Mouse (Mus musculus) hindlimb bud, embryonic 11.5 days (tissue): ENCODE results near the gene Rora.

ENCODE experiments used
- DNase-seq: peaks from one replicate; pipeline ENCODE4 v3.0.0-alpha.2; 2012; ENCODE audit warnings: low read depth, low spot score; ENCODE audit errors: extremely low spot score

Gene Rora

DNA sequence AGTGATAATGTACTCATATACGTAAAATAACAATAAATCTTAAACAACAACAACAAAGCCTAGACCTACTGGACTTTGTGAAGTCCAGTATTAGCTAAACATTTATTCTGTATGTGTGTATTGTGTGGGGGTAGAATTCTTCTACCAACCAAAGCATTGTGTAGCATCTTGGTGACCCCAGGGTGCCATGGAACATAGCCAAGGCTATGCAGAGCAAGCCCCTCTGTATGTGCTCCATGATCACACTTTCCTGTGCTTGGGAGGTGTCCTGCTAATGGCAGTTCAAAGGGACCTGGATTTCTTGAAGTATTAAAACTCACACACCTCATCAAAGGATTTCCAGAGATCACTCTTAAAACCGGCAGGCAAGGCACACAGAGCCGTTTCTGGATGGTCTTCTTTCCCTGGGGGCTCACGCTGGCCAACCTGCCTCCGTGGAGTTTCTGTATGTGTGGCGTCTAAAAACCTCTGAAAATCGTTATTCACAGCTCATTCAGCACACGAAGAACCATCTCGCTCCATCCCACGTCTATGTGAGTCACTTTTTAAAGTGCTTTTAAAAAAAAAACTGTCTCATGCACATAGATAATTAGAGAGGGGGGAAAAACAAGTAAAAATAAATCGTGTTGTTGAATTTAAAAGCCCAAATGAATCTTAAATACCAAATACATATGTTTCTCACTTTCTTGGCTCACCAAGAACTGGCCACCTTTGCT, 92.5 kb downstream of the Rora start:
- DNase-seq, result no peak

DNA sequence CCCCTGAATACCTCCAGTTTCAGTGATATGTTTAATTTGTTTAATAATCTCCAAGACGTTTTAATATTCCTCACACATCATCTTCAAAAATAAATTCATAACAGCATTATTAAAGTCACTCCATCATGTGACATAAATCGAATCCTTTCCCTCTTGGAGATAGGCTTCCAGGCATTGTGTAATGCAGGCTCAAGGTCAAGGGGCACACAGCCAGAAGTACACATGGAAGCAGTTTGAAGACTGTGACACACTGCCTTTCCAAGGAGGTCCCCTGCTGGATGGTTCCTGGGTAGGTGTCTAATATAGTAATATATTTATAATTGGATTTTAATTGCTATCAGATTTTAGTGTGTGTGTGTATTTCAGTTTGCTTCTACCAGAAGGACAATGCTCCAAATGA, 103.4 kb downstream of the Rora start:
- DNase-seq, result no peak

DNA sequence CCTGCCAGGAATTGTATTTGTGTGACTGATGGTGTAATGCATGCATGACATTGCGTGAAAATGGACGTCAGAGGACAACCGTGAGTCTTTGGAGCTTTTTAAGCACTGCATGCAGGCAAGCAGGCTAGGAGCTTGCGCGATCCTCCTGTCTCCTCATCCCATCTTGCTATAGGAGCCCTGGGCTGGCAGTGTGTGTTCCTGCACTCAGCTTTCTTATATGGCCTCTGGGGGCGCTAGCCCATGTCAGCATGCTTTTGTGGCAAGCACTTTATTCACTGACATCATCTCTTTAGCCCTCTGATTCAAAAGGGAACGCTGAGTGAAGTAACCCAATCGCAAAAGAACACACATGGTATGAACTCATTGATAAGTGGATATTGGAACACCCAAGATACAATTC, 105.7 kb downstream of the Rora start:
- DNase-seq, result no peak

DNA sequence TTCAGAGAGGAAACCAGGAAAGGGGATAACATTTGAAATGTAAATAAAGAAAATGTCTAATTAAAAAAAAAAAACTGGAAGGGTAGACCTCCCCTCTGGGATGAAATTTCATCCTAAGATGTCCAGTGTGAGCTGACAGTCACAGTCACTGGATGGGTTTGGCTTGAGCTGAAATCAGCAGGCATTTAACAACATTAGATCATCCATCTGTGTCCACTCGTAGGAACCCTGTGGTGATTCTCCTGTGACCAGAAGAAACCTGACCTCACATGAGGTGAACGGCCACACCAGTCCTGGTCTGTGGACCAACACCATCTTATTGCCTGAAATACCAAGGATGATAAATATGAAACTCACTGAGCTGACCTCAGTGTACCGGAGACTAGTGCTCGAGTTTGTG, 106.7 kb downstream of the Rora start:
- DNase-seq, result no peak

DNA sequence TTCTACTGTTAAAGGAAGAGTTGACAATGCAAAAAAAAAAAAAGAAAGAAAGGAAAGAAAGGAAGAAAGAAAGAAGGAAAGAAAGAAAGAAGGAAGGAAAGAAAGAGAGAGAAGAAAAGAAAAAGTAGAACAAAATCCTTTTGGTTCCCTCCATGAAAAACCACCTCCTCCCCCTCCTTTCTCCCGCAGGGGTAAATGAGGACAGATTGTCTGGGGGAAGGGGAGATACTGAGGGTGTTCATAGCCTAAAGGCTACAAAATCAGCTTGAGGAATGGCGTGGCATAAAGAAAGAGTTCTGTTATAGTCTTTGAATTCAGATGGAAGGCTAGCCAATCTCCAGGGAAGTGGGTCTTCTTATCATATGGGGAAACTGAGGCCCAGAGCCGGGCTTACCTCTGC, 107.3 kb downstream of the Rora start:
- no peak for DNase-seq

DNA sequence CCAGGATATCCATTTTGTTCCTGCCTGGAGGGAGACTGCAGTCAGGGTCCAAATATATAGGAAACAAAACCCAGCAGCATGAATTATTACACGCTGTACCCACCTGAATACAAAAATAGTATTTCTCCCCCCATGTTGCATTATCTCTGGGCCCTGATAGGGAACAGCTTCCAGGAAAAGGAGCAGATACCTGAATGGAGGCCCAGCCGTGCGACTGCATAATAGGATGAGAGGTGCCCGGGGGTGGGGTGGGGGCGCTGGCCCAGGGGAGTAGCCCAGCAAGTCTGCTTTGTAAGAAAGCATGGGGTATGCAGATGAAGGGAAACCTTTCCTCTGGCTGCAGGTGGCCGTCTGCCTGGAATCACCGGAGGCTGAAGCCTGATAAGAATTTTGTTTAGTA, 108.1 kb downstream of the Rora start:
- no peak for DNase-seq

DNA sequence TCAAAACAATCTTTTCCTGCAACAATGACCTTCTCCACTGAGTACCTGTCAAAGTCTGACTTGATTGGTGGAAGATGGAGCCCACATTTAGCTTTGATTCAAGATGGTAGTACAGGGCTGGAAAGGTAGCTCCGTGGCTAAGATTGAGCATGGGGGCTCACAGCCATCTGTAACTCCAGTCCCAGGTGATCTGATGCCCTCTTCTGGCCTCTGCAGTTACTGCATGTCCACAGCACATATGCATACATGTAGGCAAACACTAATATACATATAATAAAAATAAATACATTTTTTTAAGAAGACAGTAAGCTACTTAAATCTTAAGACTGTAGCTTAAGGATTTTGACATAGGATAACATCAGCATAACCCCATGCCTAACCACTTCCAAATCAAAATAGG, 112.0 kb downstream of the Rora start:
- no peak for DNase-seq

DNA sequence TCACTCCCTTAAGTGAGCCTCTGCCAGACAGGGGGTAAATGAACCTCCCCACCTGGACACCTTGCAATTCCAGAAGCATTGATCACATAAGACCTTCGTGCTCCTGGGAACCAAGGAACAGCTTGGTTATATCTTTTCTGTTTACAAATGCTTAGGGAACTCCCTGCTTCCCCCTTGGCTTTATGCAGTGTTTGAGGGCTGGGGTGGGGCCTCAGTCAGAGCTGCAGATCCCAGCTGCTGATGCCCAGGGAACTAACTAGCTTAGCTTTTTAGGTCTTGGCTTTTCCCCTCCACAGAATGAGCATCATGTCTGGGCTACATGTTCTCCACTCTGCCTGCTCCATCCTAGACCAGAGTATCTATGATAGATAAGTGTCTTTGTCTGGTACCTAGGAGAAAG, 116.1 kb downstream of the Rora start:
- no peak for DNase-seq

DNA sequence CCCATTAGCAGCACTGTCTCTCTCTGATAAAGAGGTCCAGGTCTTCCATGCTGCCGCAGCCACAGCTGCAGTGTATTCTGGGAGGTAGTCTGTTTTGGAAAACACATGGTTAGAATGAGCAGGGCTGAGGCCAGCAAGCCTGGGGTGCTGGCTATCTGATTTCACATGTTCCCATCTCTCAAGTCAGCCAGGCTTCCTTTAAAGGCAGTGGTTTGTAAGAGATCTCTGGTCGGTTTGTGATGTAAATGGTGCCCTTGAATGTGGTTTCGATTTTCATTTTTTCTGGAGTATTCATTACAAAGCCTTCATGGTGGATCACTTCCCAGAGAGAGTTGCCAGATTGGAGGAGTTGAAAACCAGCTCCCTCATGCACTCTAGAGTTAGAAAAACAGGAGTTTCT, 117.8 kb downstream of the Rora start:
- no peak for DNase-seq

DNA sequence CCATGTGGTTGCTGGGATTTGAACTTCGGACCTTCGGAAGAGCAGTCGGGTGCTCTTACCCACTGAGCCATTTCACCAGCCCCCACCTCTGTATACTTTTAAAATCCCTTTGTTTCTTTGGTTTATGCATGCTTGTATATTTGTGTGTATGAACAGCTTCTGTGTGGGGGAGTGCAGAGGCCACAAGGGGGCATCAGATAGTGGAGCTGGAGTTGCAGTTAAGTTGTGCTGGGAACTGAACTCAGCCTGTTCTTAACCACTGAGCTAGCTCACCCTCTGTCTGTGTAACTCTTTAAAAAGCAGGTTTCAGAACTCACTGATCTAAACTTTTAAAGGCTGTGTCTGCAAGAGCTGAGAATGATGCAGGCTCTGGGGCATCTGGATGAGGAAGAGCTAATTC, 120.2 kb downstream of the Rora start:
- DNase-seq, result no peak

DNA sequence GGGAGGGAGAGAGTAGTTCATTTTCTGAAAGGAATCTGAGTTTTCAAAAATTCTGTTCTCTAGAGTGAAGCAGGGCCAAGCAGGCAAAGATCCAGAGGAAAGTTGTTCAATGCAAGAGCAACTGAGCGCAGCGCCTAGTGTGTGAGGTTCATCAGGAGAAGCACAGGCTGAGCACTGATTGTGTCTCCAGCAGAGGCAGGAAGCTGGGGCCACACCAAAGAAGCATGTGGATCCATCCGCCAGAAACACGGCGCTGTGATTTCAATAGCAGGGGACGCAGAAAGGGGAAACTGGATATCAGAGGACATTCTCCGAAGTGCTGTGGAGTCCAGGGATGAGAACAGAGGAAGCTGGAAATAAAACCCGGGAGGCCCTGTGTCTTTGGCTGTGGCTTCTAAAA, 128.4 kb downstream of the Rora start:
- DNase-seq, result no peak

DNA sequence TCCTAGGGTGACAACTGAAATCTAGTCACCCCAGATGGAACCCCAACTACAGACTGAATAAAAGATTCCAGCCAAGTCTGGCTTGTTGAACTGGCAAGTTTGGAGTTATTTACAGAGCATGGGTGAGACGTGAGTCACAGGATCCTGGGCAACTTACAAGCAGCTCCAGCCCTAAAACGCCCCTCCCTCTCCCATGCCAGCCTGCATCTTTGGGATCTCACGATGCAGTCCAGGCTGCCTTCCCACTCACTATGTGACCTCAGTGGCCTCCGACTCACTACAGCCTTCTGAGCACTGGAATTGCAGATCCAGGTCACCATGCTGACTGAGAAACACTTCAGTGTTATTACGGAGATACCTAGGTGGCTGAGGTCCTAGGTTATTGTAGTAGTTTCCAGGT, 129.0 kb downstream of the Rora start:
- DNase-seq, result no peak

DNA sequence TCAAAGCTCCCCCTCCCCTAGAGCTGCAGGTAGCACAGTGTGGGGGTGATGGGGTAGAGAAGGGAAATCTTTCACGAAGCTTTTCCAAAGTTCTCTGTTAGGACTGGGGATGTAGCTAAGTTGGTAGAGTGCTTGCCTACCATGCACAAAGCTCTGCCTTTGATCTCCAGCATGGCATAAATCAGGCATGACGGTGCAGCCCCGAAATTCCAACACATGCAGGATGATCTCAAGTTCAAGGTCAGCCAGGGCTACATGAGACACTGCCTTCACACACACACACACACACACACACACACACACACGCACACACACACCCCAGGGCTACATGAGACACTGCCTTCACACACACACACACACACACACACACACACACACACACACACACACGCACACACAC, 129.7 kb downstream of the Rora start:
- DNase-seq, result no peak

DNA sequence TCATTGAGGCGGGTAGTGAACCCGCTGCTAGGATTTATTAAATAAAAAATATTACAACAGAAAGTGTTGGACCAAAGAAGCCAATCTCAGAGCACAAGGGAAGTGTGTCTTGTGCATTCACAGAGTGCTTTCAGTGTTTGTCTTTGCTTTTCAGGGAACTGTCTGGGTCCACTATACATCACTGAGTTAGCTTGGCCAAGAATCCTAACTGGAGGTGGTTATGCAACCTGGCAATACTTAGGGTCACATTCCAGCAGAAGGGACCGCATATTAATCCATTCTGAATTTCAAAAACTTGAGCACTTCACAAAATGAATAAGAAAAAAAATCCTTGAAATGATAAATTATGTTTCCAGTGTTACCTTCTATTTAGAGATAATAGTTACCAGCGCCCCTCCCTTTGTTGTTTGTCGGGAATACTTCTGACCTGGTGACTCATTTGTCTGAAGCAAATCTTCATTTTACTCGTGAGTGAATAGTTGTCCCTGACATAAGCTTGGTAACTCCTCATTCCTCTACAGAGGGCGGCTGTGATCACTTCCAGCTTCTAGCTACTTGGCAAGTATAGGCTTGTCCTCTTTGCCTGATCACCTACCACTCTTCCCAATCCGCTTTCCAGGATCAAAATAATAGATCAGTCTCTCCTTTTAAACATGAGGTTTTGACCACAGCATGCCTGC, 133.2 kb downstream of the Rora start:
- no peak for DNase-seq

DNA sequence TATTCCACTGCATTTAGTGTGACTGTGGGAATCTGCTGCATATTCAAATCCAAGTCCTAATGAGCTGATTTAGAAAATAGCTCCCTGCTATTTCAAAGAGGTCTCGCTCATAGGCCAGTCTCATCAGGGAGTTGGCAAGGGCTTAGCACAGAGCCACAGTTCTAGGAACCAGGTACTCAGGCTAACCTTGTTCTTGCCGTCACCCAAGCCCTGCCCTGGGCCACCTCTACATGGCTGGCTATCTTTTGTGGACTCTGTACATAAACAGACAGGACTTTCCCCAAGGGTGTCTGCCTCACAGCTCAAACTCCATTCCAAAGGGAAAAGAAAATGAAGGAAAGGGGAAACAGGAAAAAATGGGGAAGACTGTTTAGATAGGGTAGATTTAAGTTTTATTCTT, 134.1 kb downstream of the Rora start:
- DNase-seq, result no peak

DNA sequence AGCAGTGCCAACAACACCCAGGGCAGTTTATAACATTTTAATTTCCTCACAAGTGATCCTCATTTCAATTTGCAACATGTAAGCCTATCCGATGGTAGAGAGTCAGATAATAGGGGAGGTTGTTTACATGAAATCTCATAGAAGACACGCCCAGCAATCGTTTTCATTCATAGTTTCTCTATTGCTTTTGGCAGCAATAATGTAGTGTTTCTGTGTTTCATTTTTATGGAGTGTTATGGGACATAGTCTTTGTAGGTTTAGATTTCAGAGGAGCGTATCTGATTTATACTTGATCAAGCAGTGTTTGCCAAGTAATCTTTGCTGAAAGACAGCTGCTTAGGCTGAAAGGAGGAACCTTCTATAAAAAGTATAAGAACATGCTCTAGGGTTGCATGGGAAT, 137.3 kb downstream of the Rora start:
- DNase-seq, result no peak

DNA sequence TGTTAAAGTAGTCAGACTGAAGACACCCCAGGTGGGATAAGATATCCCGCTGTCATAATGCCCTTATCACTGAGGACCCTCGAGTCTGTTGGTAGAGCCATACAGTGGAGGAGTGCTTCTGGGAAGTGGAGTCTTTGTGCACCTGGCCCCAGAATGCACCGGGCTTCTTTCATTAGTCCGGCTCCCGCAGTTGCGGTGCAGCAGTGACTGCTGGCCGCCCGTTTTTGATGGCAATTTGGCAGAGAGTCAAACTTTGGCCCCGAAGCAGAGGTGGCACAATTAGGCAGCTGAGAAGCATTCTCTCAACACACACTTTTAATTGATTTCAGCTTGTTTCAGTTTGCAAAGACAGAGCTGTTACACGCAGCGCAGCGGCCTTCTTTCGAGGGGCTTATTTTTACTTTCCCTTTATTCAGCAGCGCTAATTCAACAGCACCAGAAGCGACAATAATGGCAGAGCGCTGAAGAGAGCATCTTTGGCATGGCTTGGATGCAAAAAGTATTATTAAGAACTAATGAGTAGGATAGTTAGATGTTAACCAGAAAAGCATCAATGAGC, 138.5 kb downstream of the Rora start:
- no peak for DNase-seq

DNA sequence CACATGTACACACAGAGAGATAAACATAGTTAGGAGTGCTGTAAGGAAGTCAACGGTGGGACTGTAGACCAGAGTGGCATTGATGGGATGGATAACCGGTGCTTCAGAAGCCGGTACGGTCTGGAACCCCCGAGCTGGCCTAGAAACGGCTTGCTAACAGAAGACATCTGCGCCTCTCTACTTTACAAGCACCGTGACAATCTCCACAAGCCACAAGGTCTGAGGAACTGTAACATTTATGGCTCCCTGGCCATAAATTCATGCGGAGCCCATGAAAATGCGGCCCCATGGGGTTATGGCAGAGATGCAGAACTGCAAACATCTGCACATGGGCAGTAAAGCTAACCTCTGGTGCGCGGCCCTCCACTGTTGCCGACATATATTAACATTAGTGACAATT, 141.7 kb downstream of the Rora start:
- no peak for DNase-seq

DNA sequence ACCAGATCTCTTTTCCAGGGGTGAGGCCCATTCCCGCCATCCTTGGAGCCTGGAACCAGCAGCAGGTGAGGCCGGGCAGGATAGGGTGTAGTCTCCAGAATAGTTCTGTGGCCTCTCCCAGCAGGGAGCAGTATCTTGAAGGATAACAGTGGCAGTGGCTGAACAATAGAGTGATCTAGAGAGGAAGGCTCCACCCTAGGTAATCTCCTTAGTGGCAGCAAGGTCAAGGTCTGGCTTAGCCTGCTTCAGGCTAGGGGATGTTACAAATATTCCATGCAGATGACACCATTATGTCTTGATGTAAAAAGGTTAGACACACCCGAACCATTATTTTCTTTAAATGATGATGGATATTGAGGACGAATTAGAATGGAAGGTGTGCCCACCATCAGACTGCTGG, 144.6 kb downstream of the Rora start:
- DNase-seq, result no peak

DNA sequence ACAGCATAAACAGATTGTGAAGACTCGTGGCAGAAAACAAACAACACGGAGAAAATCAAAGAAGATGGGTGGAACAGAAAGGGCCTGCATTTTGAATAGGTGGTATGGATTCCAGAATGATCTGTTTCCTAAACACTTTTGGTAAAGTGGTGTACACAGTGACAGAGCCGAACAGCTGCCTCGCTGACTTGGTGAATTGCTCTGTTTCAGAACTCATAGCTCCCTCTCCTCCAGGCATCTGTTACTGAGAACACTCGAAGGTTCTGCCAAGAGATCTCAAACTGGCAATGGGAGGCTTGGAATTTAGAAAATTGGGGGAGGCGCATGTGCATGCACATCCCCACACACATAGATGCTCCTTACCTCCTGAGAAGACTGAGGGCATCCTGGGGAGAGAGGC, 145.5 kb downstream of the Rora start:
- no peak for DNase-seq

DNA sequence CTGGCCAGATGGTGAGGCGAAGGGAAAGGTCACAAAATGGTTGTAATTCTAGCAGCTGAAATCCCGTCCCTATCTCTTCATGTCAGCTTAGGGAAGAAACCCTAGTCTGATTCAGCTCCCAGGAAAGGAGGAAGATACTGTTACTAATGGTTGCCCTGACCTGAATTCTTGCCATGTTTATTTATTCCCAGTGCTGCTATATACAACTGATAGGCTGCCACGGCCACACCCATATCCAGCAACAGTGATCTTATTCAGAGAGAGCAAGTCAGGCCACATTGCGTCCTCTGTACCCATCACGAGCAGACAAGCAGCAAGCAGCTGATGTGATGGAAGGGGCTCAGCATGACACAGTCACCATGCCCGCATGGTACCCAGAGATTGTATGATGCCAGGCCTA, 150.6 kb downstream of the Rora start:
- DNase-seq, result no peak

DNA sequence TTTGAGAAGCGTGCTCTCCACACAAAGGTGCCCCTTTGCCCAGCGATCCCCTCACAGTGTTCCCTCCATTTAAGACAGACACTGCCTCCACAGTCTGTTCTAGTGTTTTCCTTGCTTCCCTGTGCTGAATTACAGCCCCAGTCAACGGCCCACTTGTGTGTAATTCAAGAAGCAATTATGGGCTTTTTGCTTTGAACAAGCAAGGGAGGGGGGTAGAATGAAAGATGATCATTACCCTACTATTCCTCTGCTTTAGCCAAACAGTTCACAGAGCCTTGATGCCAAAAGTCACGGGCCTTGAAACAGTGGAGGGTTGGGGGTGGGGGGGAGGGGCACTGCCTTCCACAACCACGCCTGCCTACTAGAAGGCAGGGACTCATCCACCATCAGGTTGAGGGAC, 152.2 kb downstream of the Rora start:
- no peak for DNase-seq

DNA sequence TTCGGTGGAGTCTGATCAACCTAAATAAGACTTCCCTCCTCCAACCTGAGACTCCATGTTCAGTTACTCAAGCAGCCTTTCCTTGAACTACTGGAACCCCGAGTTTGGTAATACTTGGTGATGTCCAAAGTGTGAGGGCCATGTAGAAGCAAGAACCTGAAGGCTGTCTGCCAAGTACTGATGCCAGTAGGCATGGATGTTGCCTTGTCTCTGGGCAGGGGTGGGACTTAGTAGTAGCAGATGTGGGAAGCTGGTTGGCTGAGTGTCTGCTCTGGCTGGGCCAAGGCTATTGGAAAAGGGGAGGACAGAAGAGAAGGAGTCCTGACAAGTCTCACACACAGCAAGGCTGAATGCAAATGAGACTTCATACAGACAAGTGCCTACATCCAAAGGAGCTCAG, 154.1 kb downstream of the Rora start:
- no peak for DNase-seq
